Mouse (Mus musculus): ENCODE measurements at regions not wholly inside any gene's neighbourhood (a gene's known extent, or its start where the extent isn't known, plus 50 kb on each side); places are given as distances from the start of the nearest gene placed in this dataset.

DNA sequence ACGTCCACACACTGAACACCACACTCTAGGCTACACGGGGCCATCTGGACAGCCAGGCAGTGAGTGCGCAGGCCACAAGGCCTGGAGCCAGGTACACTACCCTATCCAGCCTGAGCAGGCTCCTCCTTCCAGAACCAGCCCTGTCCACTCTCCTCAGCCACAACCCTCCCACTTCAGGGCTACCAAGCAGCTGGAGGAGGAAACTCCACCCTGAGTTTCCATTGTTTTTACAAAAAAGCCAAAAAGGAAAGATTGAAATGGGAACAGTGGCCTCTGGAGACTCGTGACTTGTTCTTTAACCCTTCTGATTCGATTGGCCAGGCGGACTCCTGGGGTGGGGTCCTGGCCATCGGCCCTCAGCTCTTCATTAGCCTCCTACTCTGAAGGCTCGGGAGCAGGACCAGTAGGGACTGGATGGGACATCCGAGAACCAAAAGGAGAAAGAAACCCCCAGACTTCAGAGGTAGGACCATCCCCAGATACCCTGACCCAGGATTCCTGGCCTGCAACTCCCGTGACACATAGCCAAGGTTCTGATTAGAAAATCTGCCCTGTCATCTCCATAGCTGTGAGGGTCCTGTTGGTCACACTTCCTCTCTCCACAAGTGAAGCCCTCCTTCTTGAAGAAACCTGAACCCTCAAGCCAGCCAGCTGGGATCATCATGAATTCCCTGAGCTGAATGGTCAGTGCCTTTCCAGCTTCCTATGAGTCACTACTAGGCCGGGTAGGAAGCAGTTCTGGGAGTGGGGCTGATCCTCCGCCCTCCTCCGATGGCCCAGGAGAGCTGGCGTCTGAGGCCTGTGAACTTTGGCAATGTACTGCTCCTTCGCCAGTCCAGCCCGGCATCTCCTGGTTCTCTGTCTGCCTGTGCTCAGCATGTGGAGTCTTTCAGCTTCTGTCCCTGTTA lies 73.6 kb downstream of the Gm11733 start:
- 0 out of 2 replicates have a peak, but pooled peaks have one; percentile 49 for ATAC-seq (replicated peaks; ENCODE audit: insufficient number of reproducible peaks, low FRiP score, low TSS enrichment)
- H3K4me2 ChIP-seq, result no peak overlapping the region
- H3K9me3 ChIP-seq (replicated peaks; ENCODE audit: control insufficient read depth, low read length), result no peaks in the 10 kb centered on the region
- H3K36me3 ChIP-seq (ENCODE audit: control insufficient read depth, insufficient read depth, low read length), result no peaks in the 10 kb centered on the region
- WGBS (ENCODE audit: insufficient replicate concordance), result 70% methylated on average over 16 of the region's 16 CpGs
- H3K27ac ChIP-seq (ENCODE audit: low read depth, low read length), result no peak overlapping the region
- H3K27me3 ChIP-seq (ENCODE audit: control insufficient read depth, insufficient read depth, low read length), result no peaks in the 10 kb centered on the region
- H3K4me3 ChIP-seq (ENCODE audit: low read depth, low read length), result no peak overlapping the region
- H3K4me1 ChIP-seq (ENCODE audit: control insufficient read depth, insufficient read depth, low read length), result no peaks in the 10 kb centered on the region
- H3K9ac ChIP-seq (ENCODE audit: low read depth, low read length), result no peak overlapping the region

DNA sequence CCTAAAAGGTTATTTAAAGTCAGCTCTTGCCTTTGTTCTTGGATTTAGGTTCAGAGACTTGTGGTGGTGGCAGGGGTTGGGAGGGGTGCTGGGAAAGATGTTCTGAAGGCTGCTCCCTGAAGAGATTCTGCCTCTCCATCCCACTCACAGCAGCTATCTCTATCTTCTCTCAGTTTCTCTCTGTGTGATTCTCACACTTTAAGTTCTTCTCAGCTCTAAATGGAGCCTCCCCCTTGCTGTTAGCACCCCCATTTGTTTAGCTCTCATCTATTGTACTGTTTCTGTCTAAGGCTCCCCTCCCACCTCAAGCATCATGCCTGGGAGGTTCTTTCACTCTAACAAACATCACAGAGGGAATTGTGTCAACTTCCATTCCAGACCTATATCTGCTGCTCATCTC lies 75.7 kb downstream of the Gm11733 start:
- no peak for ATAC-seq (replicated peaks; ENCODE audit: insufficient number of reproducible peaks, low FRiP score, low TSS enrichment)
- Histone ChIP-seq H3K27ac (ENCODE audit: low read depth, low read length) (no peak overlapping the region), H3K36me3 (ENCODE audit: control insufficient read depth, insufficient read depth, low read length) (no peaks in the 10 kb centered on the region), H3K4me1 (ENCODE audit: control insufficient read depth, insufficient read depth, low read length) (no peaks in the 10 kb centered on the region), H3K27me3 (ENCODE audit: control insufficient read depth, insufficient read depth, low read length) (no peaks in the 10 kb centered on the region), H3K9ac (ENCODE audit: low read depth, low read length) (no peak overlapping the region), H3K9me3 (replicated peaks; ENCODE audit: control insufficient read depth, low read length) (no peaks in the 10 kb centered on the region), H3K4me2 (no peak overlapping the region), H3K4me3 (ENCODE audit: low read depth, low read length) (no peak overlapping the region)

GRCm38 (mm10) chr11:117567961-117568605 lies 83.9 kb downstream of the Gm11733 start:
- WGBS (ENCODE audit: insufficient replicate concordance), result 80% methylated on average over 9 of the region's 9 CpGs
- H3K4me1 ChIP-seq (ENCODE audit: control insufficient read depth, insufficient read depth, low read length), result no peaks in the 10 kb centered on the region
- no peak overlapping the region for H3K9ac ChIP-seq (ENCODE audit: low read depth, low read length)
- no peaks in the 10 kb centered on the region for H3K27me3 ChIP-seq (ENCODE audit: control insufficient read depth, insufficient read depth, low read length)
- no peaks in the 10 kb centered on the region for H3K36me3 ChIP-seq (ENCODE audit: control insufficient read depth, insufficient read depth, low read length)
- H3K4me3 ChIP-seq (ENCODE audit: low read depth, low read length), result no peak overlapping the region
- H3K4me2 ChIP-seq, result no peak overlapping the region
- H3K9me3 ChIP-seq (replicated peaks; ENCODE audit: control insufficient read depth, low read length), result no peaks in the 10 kb centered on the region
- no peak overlapping the region for H3K27ac ChIP-seq (ENCODE audit: low read depth, low read length)
- ATAC-seq (replicated peaks; ENCODE audit: insufficient number of reproducible peaks, low FRiP score, low TSS enrichment), result no peak

- no peak overlapping the region for H3K4me3 ChIP-seq (ENCODE audit: low read depth, low read length)
- WGBS (ENCODE audit: insufficient replicate concordance), result 66% methylated on average over 9 of the region's 9 CpGs
- H3K36me3 ChIP-seq (ENCODE audit: control insufficient read depth, insufficient read depth, low read length), result no peaks in the 10 kb centered on the region
- no peak for ATAC-seq (replicated peaks; ENCODE audit: insufficient number of reproducible peaks, low FRiP score, low TSS enrichment)
- no peak overlapping the region for H3K27ac ChIP-seq (ENCODE audit: low read depth, low read length)
- no peak overlapping the region for H3K4me2 ChIP-seq
- H3K9me3 ChIP-seq (replicated peaks; ENCODE audit: control insufficient read depth, low read length), result no peaks in the 10 kb centered on the region
- no peaks in the 10 kb centered on the region; the same call in 1 of the 2 replicates for H3K4me1 ChIP-seq (ENCODE audit: control insufficient read depth, insufficient read depth, low read length)
- no peak overlapping the region for H3K9ac ChIP-seq (ENCODE audit: low read depth, low read length)
- no peaks in the 10 kb centered on the region for H3K27me3 ChIP-seq (ENCODE audit: control insufficient read depth, insufficient read depth, low read length)
Observed at GRCm38 (mm10) chr11:117568606-117568991, 84.4 kb downstream of the Gm11733 start.

DNA sequence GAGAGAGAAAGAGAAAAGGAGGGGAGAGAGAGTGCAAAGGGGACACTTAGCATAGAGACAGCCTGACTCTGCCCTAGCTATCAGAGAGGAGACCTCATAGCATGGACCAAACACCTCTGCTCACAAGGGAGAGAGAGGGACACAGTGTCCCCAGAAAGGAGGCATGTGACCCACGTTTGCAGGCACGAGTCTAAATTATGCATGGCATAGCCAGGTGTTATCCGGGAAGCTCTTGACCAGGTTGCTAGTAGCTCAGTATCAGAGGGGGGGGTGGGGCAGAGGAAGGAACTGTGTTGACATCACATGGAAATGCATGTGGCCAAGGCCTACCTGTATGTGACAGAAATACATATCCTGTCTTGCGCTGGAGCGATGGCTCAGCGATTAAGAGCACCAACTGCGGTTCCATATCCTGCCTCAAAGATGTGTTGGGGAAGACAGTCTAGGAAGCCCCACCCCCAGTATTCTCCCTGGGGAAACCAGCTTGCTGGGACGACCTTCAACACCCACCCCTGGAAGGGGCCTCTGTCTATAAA lies 84.5 kb upstream of the Tnrc6c start:
- 72% methylated on average over 8 of the region's 8 CpGs for WGBS (ENCODE audit: insufficient replicate concordance)
- ATAC-seq (replicated peaks; ENCODE audit: insufficient number of reproducible peaks, low FRiP score, low TSS enrichment), result no peak
- no peaks in the 10 kb centered on the region for H3K9me3 ChIP-seq (replicated peaks; ENCODE audit: control insufficient read depth, low read length)
- no peaks in the 10 kb centered on the region for H3K27me3 ChIP-seq (ENCODE audit: control insufficient read depth, insufficient read depth, low read length)
- no peaks in the 10 kb centered on the region for H3K36me3 ChIP-seq (ENCODE audit: control insufficient read depth, insufficient read depth, low read length)
- no peaks in the 10 kb centered on the region; the same call in 1 of the 2 replicates for H3K4me1 ChIP-seq (ENCODE audit: control insufficient read depth, insufficient read depth, low read length)
- H3K9ac ChIP-seq (ENCODE audit: low read depth, low read length), result no peak overlapping the region
- no peak overlapping the region for H3K4me3 ChIP-seq (ENCODE audit: low read depth, low read length)
- no peak overlapping the region for H3K27ac ChIP-seq (ENCODE audit: low read depth, low read length)
- H3K4me2 ChIP-seq, result no peak overlapping the region

GRCm38 (mm10) chr11:117571858-117572257 lies 82.2 kb upstream of the Tnrc6c start:
- ATAC-seq (replicated peaks; ENCODE audit: insufficient number of reproducible peaks, low FRiP score, low TSS enrichment), result no peak
- Histone ChIP-seq H3K9ac (ENCODE audit: low read depth, low read length) (no peak overlapping the region), H3K9me3 (replicated peaks; ENCODE audit: control insufficient read depth, low read length) (no peaks in the 10 kb centered on the region), H3K36me3 (ENCODE audit: control insufficient read depth, insufficient read depth, low read length) (no peaks in the 10 kb centered on the region), H3K4me1 (ENCODE audit: control insufficient read depth, insufficient read depth, low read length) (no peaks in the 10 kb centered on the region; the same call in 1 of the 2 replicates), H3K27me3 (ENCODE audit: control insufficient read depth, insufficient read depth, low read length) (no peaks in the 10 kb centered on the region), H3K4me3 (ENCODE audit: low read depth, low read length) (no peak overlapping the region), H3K27ac (ENCODE audit: low read depth, low read length) (no peak overlapping the region), H3K4me2 (no peak overlapping the region)
- 73% methylated on average over 3 of the region's 3 CpGs for WGBS (ENCODE audit: insufficient replicate concordance)

DNA sequence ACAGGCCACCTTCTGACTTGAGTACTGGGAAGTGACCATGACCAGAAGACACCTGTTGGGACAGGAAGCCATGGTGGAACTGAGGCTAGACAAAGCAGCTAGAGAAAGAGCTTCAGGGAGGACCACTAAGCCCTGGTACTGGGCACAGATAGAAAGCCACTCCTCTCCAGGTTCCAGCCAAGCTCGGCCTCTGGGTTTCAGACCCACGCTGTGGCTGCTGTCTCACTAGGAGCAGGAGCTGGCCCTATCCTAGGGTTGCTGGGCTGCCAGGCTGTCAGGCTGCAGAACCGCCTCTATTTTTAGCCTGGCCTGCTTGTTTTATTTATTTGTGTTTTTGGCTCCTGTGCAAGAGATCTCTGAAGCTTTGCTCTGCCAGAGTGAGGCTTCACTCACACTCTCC lies 79.4 kb upstream of the Tnrc6c start:
- H3K4me3 ChIP-seq (ENCODE audit: low read depth, low read length), result no peak overlapping the region
- no peaks in the 10 kb centered on the region for H3K9me3 ChIP-seq (replicated peaks; ENCODE audit: control insufficient read depth, low read length)
- WGBS (ENCODE audit: insufficient replicate concordance), result 52% methylated on average over 3 of the region's 3 CpGs
- H3K36me3 ChIP-seq (ENCODE audit: control insufficient read depth, insufficient read depth, low read length), result no peaks in the 10 kb centered on the region
- no peaks in the 10 kb centered on the region for H3K27me3 ChIP-seq (ENCODE audit: control insufficient read depth, insufficient read depth, low read length)
- no peak overlapping the region for H3K27ac ChIP-seq (ENCODE audit: low read depth, low read length)
- ATAC-seq (replicated peaks; ENCODE audit: insufficient number of reproducible peaks, low FRiP score, low TSS enrichment), result no peak
- no peak overlapping the region for H3K4me2 ChIP-seq
- H3K9ac ChIP-seq (ENCODE audit: low read depth, low read length), result no peak overlapping the region
- no peaks in the 10 kb centered on the region; the same call in 1 of the 2 replicates for H3K4me1 ChIP-seq (ENCODE audit: control insufficient read depth, insufficient read depth, low read length)

- H3K27me3 ChIP-seq (ENCODE audit: control insufficient read depth, insufficient read depth, low read length), result 0 out of 2 replicates have a peak, but pooled peaks cover 3% of the 10 kb centered on the region
- no peaks in the 10 kb centered on the region for H3K36me3 ChIP-seq (ENCODE audit: control insufficient read depth, insufficient read depth, low read length)
- ATAC-seq (replicated peaks; ENCODE audit: insufficient number of reproducible peaks, low FRiP score, low TSS enrichment), result no peak
- no peak overlapping the region for H3K27ac ChIP-seq (ENCODE audit: low read depth, low read length)
- H3K9ac ChIP-seq (ENCODE audit: low read depth, low read length), result no peak overlapping the region
- H3K9me3 ChIP-seq (replicated peaks; ENCODE audit: control insufficient read depth, low read length), result no peaks in the 10 kb centered on the region
- 81% methylated on average over 2 of the region's 2 CpGs for WGBS (ENCODE audit: insufficient replicate concordance)
- no peak overlapping the region for H3K4me2 ChIP-seq
- H3K4me1 ChIP-seq (ENCODE audit: control insufficient read depth, insufficient read depth, low read length), result no peaks in the 10 kb centered on the region
- H3K4me3 ChIP-seq (ENCODE audit: low read depth, low read length), result no peak overlapping the region
Observed at GRCm38 (mm10) chr11:117579121-117579520, 75.0 kb upstream of the Tnrc6c start.

All from heart, embryonic 11.5 days (tissue).